Mouse (Mus musculus): ENCODE measurements around the gene 4833423E24Rik. TPM values are rescaled to one million over a fixed set of nuclear protein-coding genes. Genes with fewer than 3 reads are reported as not detected.

4833423E24Rik gene
- polyA plus RNA-seq (2014; fragmentation: Illumina TruSeq; extraction: RNeasy Lipid Tissue Mini Kit (QIAGEN cat#74804); ENCODE audit: low read depth, low replicate concordance), result 0.64 TPM

GRCm38 (mm10) chr2:85518879-85519278, at the start of gene 4833423E24Rik:
Gene 4833423E24Rik, minus strand, starts transcription at chr2:85519024.

DNA sequence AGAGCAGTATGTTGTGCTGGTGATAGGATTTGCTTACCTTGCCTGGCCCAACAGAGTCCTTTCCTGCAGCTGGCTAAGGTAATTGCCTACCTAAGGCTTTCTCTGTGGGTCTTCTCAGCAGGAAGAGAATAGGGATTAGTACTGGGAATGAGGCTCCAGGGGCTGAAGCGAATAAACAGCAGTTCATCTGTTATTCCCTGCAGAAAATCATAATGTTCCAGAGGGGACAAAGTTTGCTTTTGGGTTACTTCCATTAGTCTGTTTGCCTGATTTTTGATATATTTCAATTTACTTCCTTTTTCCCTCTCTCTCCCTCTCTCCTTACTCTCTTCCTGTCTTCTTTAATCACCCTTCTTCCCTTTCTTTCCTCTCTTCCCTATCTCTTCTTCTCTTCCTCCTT, 75.3 kb downstream of the 4833423E24Rik start, which contains the start of gene Olfr995:
TSS of gene Olfr995 (minus strand) at position 101 of the 400 bp plus-strand sequence.

DNA sequence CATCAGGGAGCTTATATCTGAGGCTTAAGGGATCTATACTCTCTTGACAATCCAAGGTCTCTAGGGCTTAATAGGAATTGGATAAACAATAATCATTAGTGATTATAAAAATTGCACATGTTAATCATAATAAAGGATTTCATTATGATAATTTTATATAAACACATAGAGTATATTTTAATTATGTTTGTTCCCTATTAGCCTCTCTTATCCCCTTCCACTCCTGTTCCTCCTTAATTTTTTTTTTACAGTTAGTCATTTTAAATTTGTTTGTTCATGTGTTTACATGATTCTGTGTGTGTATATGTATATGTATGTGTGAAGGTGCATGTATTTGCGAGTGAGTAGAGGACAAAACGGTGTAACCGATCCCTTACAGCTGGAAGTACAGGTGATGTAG, 82.5 kb downstream of the 4833423E24Rik start, which contains the start of gene Olfr994:
TSS of gene Olfr994 (minus strand) at position 101 of the 400 bp plus-strand sequence.

Other genes starting within 250 kb of the 4833423E24Rik start
- gene Olfr987, start 179.7 kb downstream of the 4833423E24Rik start, polyA plus RNA-seq (2014; fragmentation: Illumina TruSeq; extraction: RNeasy Lipid Tissue Mini Kit (QIAGEN cat#74804); ENCODE audit: low read depth, low replicate concordance), result not detected
- gene Olfr988, start 155.8 kb downstream of the 4833423E24Rik start, polyA plus RNA-seq (2014; fragmentation: Illumina TruSeq; extraction: RNeasy Lipid Tissue Mini Kit (QIAGEN cat#74804); ENCODE audit: low read depth, low replicate concordance), result not detected
- gene Olfr992, start 109.6 kb downstream of the 4833423E24Rik start, polyA plus RNA-seq (2014; fragmentation: Illumina TruSeq; extraction: RNeasy Lipid Tissue Mini Kit (QIAGEN cat#74804); ENCODE audit: low read depth, low replicate concordance), result not detected
- gene Olfr993, start 104.1 kb downstream of the 4833423E24Rik start, polyA plus RNA-seq (2014; fragmentation: Illumina TruSeq; extraction: RNeasy Lipid Tissue Mini Kit (QIAGEN cat#74804); ENCODE audit: low read depth, low replicate concordance), result not detected
- gene Olfr994, start 82.6 kb downstream of the 4833423E24Rik start, polyA plus RNA-seq (2014; fragmentation: Illumina TruSeq; extraction: RNeasy Lipid Tissue Mini Kit (QIAGEN cat#74804); ENCODE audit: low read depth, low replicate concordance), result not detected
- not detected for gene Olfr995, start 75.4 kb downstream of the 4833423E24Rik start, polyA plus RNA-seq (2014; fragmentation: Illumina TruSeq; extraction: RNeasy Lipid Tissue Mini Kit (QIAGEN cat#74804); ENCODE audit: low read depth, low replicate concordance)
- not detected for gene Olfr996, start 60.2 kb upstream of the 4833423E24Rik start, polyA plus RNA-seq (2014; fragmentation: Illumina TruSeq; extraction: RNeasy Lipid Tissue Mini Kit (QIAGEN cat#74804); ENCODE audit: low read depth, low replicate concordance)
- gene Olfr998, start 69.9 kb upstream of the 4833423E24Rik start, polyA plus RNA-seq (2014; fragmentation: Illumina TruSeq; extraction: RNeasy Lipid Tissue Mini Kit (QIAGEN cat#74804); ENCODE audit: low read depth, low replicate concordance), result not detected
- not detected for gene Olfr1000, start 92.9 kb upstream of the 4833423E24Rik start, polyA plus RNA-seq (2014; fragmentation: Illumina TruSeq; extraction: RNeasy Lipid Tissue Mini Kit (QIAGEN cat#74804); ENCODE audit: low read depth, low replicate concordance)
- gene Olfr1002, start 131.7 kb upstream of the 4833423E24Rik start, polyA plus RNA-seq (2014; fragmentation: Illumina TruSeq; extraction: RNeasy Lipid Tissue Mini Kit (QIAGEN cat#74804); ENCODE audit: low read depth, low replicate concordance), result not detected
- not detected for gene Olfr154, start 145.4 kb upstream of the 4833423E24Rik start, polyA plus RNA-seq (2014; fragmentation: Illumina TruSeq; extraction: RNeasy Lipid Tissue Mini Kit (QIAGEN cat#74804); ENCODE audit: low read depth, low replicate concordance)
- not detected for gene Olfr1006, start 159.7 kb upstream of the 4833423E24Rik start, polyA plus RNA-seq (2014; fragmentation: Illumina TruSeq; extraction: RNeasy Lipid Tissue Mini Kit (QIAGEN cat#74804); ENCODE audit: low read depth, low replicate concordance)
- gene Olfr1008, start 170.4 kb upstream of the 4833423E24Rik start, polyA plus RNA-seq (2014; fragmentation: Illumina TruSeq; extraction: RNeasy Lipid Tissue Mini Kit (QIAGEN cat#74804); ENCODE audit: low read depth, low replicate concordance), result not detected
- gene Olfr1009, start 196.4 kb upstream of the 4833423E24Rik start, polyA plus RNA-seq (2014; fragmentation: Illumina TruSeq; extraction: RNeasy Lipid Tissue Mini Kit (QIAGEN cat#74804); ENCODE audit: low read depth, low replicate concordance), result not detected
- gene Olfr1012, start 243.7 kb upstream of the 4833423E24Rik start, polyA plus RNA-seq (2014; fragmentation: Illumina TruSeq; extraction: RNeasy Lipid Tissue Mini Kit (QIAGEN cat#74804); ENCODE audit: low read depth, low replicate concordance), result not detected
- gene Olfr1013, start 248.1 kb upstream of the 4833423E24Rik start, polyA plus RNA-seq (2014; fragmentation: Illumina TruSeq; extraction: RNeasy Lipid Tissue Mini Kit (QIAGEN cat#74804); ENCODE audit: low read depth, low replicate concordance), result 0.47 TPM